Mouse (Mus musculus): ENCODE data around the gene Mapk12. TPM values are rescaled to one million over a fixed set of nuclear protein-coding genes. Genes with fewer than 3 reads are reported as not detected.
A peak's percentile ranks its signal among the peaks of the same experiment; 100 is the strongest.

Mapk12 gene
- polyA plus RNA-seq, 1 experiment from 2014 or later: 13.5 TPM

GRCm38 (mm10) chr15:89171526-89172051 lies 31.1 kb upstream of the Mapk12 start:
- Histone ChIP-seq H3K4me1 (replicated peaks; ENCODE audit: insufficient read depth, low read length) (peaks cover 66% of the 10 kb centered on the region), H3K4me2 (ENCODE audit: low read length) (no peak overlapping the region), H3K9me3 (replicated peaks; ENCODE audit: low read length) (no peaks in the 10 kb centered on the region), H3K27ac (0 out of 2 replicates have a peak overlapping the region, but pooled peaks have one; percentile 13), H3K4me3 (replicated peaks; ENCODE audit: low read depth, low read length) (no peak overlapping the region), H3K36me3 (ENCODE audit: insufficient read depth, low read length) (peaks cover 19% of the 10 kb centered on the region), H3K27me3 (ENCODE audit: insufficient read depth, low read length) (no peaks in the 10 kb centered on the region), H3K9ac (ENCODE audit: low read depth, low read length) (peak overlapping the region; percentile 13; the same call in 1 of the 2 replicates)
- no peak for DNase-seq (ENCODE audit: low spot score)
- no peak for ATAC-seq (replicated peaks; ENCODE audit: low FRiP score, low read depth)
- no peak for TF ChIP-seq CTCF (IDR thresholded peaks at IDR 0.05; ENCODE audit: low read depth)
- 91% methylated on average over 5 of the region's 5 CpGs for WGBS

- Histone ChIP-seq H3K27ac (peak overlapping the region; percentile 82), H3K4me3 (replicated peaks; ENCODE audit: low read depth, low read length) (no peak overlapping the region), H3K36me3 (ENCODE audit: insufficient read depth, low read length) (peaks cover 33% of the 10 kb centered on the region), H3K9ac (ENCODE audit: low read depth, low read length) (peak overlapping the region; percentile 40; the same call in 1 of the 2 replicates), H3K9me3 (replicated peaks; ENCODE audit: low read length) (no peaks in the 10 kb centered on the region), H3K4me2 (ENCODE audit: low read length) (peak overlapping the region; percentile 21; the same call in 1 of the 2 replicates), H3K27me3 (ENCODE audit: insufficient read depth, low read length) (no peaks in the 10 kb centered on the region), H3K4me1 (replicated peaks; ENCODE audit: insufficient read depth, low read length) (peaks cover 55% of the 10 kb centered on the region)
- 19% methylated on average over 3 of the region's 3 CpGs for WGBS
- no peak for TF ChIP-seq CTCF (IDR thresholded peaks at IDR 0.05; ENCODE audit: low read depth)
- no peak for DNase-seq (ENCODE audit: low spot score)
- no peak for ATAC-seq (replicated peaks; ENCODE audit: low FRiP score, low read depth)
Measured at GRCm38 (mm10) chr15:89170102-89170501, 29.6 kb upstream of the Mapk12 start.

GRCm38 (mm10) chr15:89169431-89169830 lies 28.9 kb upstream of the Mapk12 start:
- DNase-seq (ENCODE audit: low spot score) (peak; percentile 96), ATAC-seq (replicated peaks; ENCODE audit: low FRiP score, low read depth) (peak; percentile 69)
- H3K27me3 ChIP-seq (ENCODE audit: insufficient read depth, low read length): no peaks in the 10 kb centered on the region
- peak overlapping the region; percentile 40; the same call in 1 of the 2 replicates for H3K9ac ChIP-seq (ENCODE audit: low read depth, low read length)
- no peaks in the 10 kb centered on the region for H3K9me3 ChIP-seq (replicated peaks; ENCODE audit: low read length)
- TF ChIP-seq CTCF (IDR thresholded peaks at IDR 0.05; ENCODE audit: low read depth): no peak
- WGBS: 3% methylated on average over 10 of the region's 10 CpGs
- peak overlapping the region; percentile 82 for H3K27ac ChIP-seq
- peak overlapping the region; percentile 21 for H3K4me2 ChIP-seq (ENCODE audit: low read length)
- peaks cover 39% of the 10 kb centered on the region for H3K36me3 ChIP-seq (ENCODE audit: insufficient read depth, low read length)
- no peak overlapping the region for H3K4me3 ChIP-seq (replicated peaks; ENCODE audit: low read depth, low read length)
- H3K4me1 ChIP-seq (replicated peaks; ENCODE audit: insufficient read depth, low read length): peaks cover 48% of the 10 kb centered on the region

- Histone ChIP-seq H3K4me3 (replicated peaks; ENCODE audit: low read depth, low read length) (no peak overlapping the region), H3K4me2 (ENCODE audit: low read length) (peak overlapping the region; percentile 21; the same call in 1 of the 2 replicates), H3K9ac (ENCODE audit: low read depth, low read length) (no peak overlapping the region), H3K4me1 (replicated peaks; ENCODE audit: insufficient read depth, low read length) (peaks cover 43% of the 10 kb centered on the region), H3K27ac (peak overlapping the region; percentile 42), H3K27me3 (ENCODE audit: insufficient read depth, low read length) (no peaks in the 10 kb centered on the region), H3K36me3 (ENCODE audit: insufficient read depth, low read length) (peaks cover 44% of the 10 kb centered on the region), H3K9me3 (replicated peaks; ENCODE audit: low read length) (no peaks in the 10 kb centered on the region)
- WGBS: 36% methylated on average over 10 of the region's 10 CpGs
- ATAC-seq (replicated peaks; ENCODE audit: low FRiP score, low read depth) (no peak), DNase-seq (ENCODE audit: low spot score) (no peak)
- TF ChIP-seq CTCF (IDR thresholded peaks at IDR 0.05; ENCODE audit: low read depth): no peak
Measured at GRCm38 (mm10) chr15:89168922-89169321, 28.4 kb upstream of the Mapk12 start.

GRCm38 (mm10) chr15:89165478-89165877 lies 25.0 kb upstream of the Mapk12 start:
- H3K27me3 ChIP-seq (ENCODE audit: insufficient read depth, low read length): no peaks in the 10 kb centered on the region
- H3K4me3 ChIP-seq (replicated peaks; ENCODE audit: low read depth, low read length): no peak overlapping the region
- H3K9ac ChIP-seq (ENCODE audit: low read depth, low read length): no peak overlapping the region
- WGBS: 93% methylated on average over 12 of the region's 12 CpGs
- H3K36me3 ChIP-seq (ENCODE audit: insufficient read depth, low read length): peaks cover 78% of the 10 kb centered on the region
- DNase-seq (ENCODE audit: low spot score) (no peak), ATAC-seq (replicated peaks; ENCODE audit: low FRiP score, low read depth) (no peak)
- no peak overlapping the region for H3K27ac ChIP-seq
- no peaks in the 10 kb centered on the region for H3K9me3 ChIP-seq (replicated peaks; ENCODE audit: low read length)
- H3K4me2 ChIP-seq (ENCODE audit: low read length): no peak overlapping the region
- peaks cover 18% of the 10 kb centered on the region for H3K4me1 ChIP-seq (replicated peaks; ENCODE audit: insufficient read depth, low read length)
- no peak for TF ChIP-seq CTCF (IDR thresholded peaks at IDR 0.05; ENCODE audit: low read depth)

GRCm38 (mm10) chr15:89161397-89161796 lies 20.9 kb upstream of the Mapk12 start:
- WGBS: 69% methylated on average over 9 of the region's 9 CpGs
- Histone ChIP-seq H3K4me2 (ENCODE audit: low read length) (no peak overlapping the region), H3K9ac (ENCODE audit: low read depth, low read length) (no peak overlapping the region), H3K27ac (peak overlapping the region; percentile 31; the same call in 1 of the 2 replicates), H3K9me3 (replicated peaks; ENCODE audit: low read length) (no peaks in the 10 kb centered on the region), H3K4me1 (replicated peaks; ENCODE audit: insufficient read depth, low read length) (no peaks in the 10 kb centered on the region), H3K4me3 (replicated peaks; ENCODE audit: low read depth, low read length) (no peak overlapping the region), H3K36me3 (ENCODE audit: insufficient read depth, low read length) (peaks cover 96% of the 10 kb centered on the region), H3K27me3 (ENCODE audit: insufficient read depth, low read length) (no peaks in the 10 kb centered on the region)
- peak; percentile 57 for ATAC-seq (replicated peaks; ENCODE audit: low FRiP score, low read depth)
- no peak for TF ChIP-seq CTCF (IDR thresholded peaks at IDR 0.05; ENCODE audit: low read depth)
- no peak for DNase-seq (ENCODE audit: low spot score)

Data from kidney, postnatal 0 days (tissue).